Mouse (Mus musculus) lung, postnatal 0 days (tissue): ENCODE measurements around the gene Flywch1.

ENCODE experiments used
- CTCF ChIP-seq: IDR thresholded peaks from 2 replicates; pipeline ENCODE4 v1.5.1; 2016; ENCODE audit warnings: antibody characterized with exemption, mild to moderate bottlenecking
- EP300 ChIP-seq: IDR thresholded peaks from 2 replicates; pipeline ENCODE4 v1.6.1; 2016; ENCODE audit warnings: antibody characterized with exemption, mild to moderate bottlenecking, control low read depth

GRCm38 (mm10) chr17:23725477-23725876, 45.9 kb downstream of the Flywch1 start:
- no peak for TF ChIP-seq EP300
- no peak for TF ChIP-seq CTCF
